Mouse (Mus musculus) thymus, adult 2 months (tissue): ENCODE results near the gene Zdhhc6.

ENCODE experiments used
- CTCF ChIP-seq: fragments of 200-500 bp; IDR thresholded peaks from 2 replicates; pipeline ENCODE4 v1.5.1; 2012; ENCODE audit warnings: mild to moderate bottlenecking, control low read depth, low read length, moderate library complexity, borderline replicate concordance; ENCODE audit not compliant: control insufficient read depth, poor library complexity, insufficient read depth; ENCODE audit errors: extremely low read depth
- POLR2A ChIP-seq: fragments of 200-500 bp; IDR thresholded peaks from 2 replicates; pipeline ENCODE4 v1.6.1; 2012; ENCODE audit warnings: mild to moderate bottlenecking, low read length, control low read depth, moderate library complexity; ENCODE audit not compliant: control insufficient read depth, poor library complexity, insufficient read depth; ENCODE audit errors: extremely low read depth

GRCm38 (mm10) chr19:55331776-55332175 lies 15.9 kb upstream of the Zdhhc6 start:
- no peak for TF ChIP-seq CTCF
- TF ChIP-seq POLR2A, result no peak
